Mouse (Mus musculus): ENCODE data around the gene Nlrp9a.
"Not testable (repeated sequence)": the region's sequence is repeated elsewhere in the genome, so short reads cannot be mapped to it uniquely, and the experiment has no call there.

DNA sequence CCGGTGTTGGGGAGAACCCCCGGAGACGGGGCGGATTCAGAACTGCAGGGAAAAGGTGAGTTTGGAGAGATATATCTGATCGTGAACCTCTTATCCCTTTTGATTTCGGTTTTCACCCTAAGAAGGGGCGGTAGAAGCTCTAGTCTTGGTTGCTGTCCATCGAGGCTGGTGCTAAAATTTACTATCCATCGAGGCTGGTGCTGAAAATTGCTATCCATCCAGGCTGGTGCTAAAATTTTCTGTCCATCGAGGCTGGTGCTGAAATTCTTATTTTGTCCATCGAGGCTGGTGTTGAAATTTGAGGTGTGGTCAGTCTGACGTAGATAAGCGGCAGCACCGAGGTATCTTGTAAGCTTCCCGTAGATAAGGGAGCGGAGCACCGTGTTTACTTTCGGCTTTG, 45.3 kb upstream of the Nlrp9a start:
- TF ChIP-seq POLR2A (IDR thresholded peaks at IDR 0.05; ENCODE audit: low read depth, low read length); CTCF (IDR thresholded peaks at IDR 0.05; ENCODE audit: extremely low read depth, insufficient read depth, insufficient read length, insufficient replicate concordance): not testable (repeated sequence)
